Mouse (Mus musculus): ENCODE measurements at regions not wholly inside any gene's neighbourhood (a gene's known extent, or its start where the extent isn't known, plus 50 kb on each side); places are given as distances from the start of the nearest gene placed in this dataset.
A peak's percentile ranks its signal among the peaks of the same experiment; 100 is the strongest.

GRCm38 (mm10) chr14:102629601-102630000 is 352.8 kb downstream of the Kctd12 start:
- no peak for DNase-seq (ENCODE audit: low spot score in 2 of 2)

- DNase-seq (ENCODE audit: low spot score in 2 of 2): no peak
These were observed 360.9 kb downstream of the Kctd12 start for GRCm38 (mm10) chr14:102621546-102621945.

GRCm38 (mm10) chr14:102619056-102619455 is 363.4 kb downstream of the Kctd12 start:
- DNase-seq (ENCODE audit: low spot score in 2 of 2): no peak

GRCm38 (mm10) chr14:102615588-102616309 is 366.7 kb downstream of the Kctd12 start:
- DNase-seq (ENCODE audit: low spot score in 2 of 2): no peak

- no peak for DNase-seq (ENCODE audit: low spot score in 2 of 2)
These were observed 376.4 kb downstream of the Kctd12 start for GRCm38 (mm10) chr14:102606055-102606454.

- DNase-seq (ENCODE audit: low spot score in 2 of 2): no peak
These were observed 387.6 kb downstream of the Kctd12 start for GRCm38 (mm10) chr14:102594850-102595249.

- DNase-seq (ENCODE audit: low spot score in 2 of 2): no peak
These were observed 428.7 kb downstream of the Kctd12 start for GRCm38 (mm10) chr14:102553781-102554180.

GRCm38 (mm10) chr14:102552598-102552997 is 429.8 kb downstream of the Kctd12 start:
- DNase-seq (ENCODE audit: low spot score in 2 of 2): no peak

- DNase-seq (ENCODE audit: low spot score in 2 of 2): no peak
These were observed 457.4 kb downstream of the Kctd12 start for GRCm38 (mm10) chr14:102524894-102525577.

- no peak for DNase-seq (ENCODE audit: low spot score in 2 of 2)
These were observed 465.7 kb downstream of the Kctd12 start for GRCm38 (mm10) chr14:102516765-102517164.

- DNase-seq (ENCODE audit: low spot score in 2 of 2): no peak
These were observed 467.9 kb downstream of the Kctd12 start for GRCm38 (mm10) chr14:102514527-102514926.

GRCm38 (mm10) chr14:102512651-102513050 is 469.8 kb downstream of the Kctd12 start:
- no peak for DNase-seq (ENCODE audit: low spot score in 2 of 2)

GRCm38 (mm10) chr14:102511691-102512383 is 470.6 kb downstream of the Kctd12 start:
- no peak for DNase-seq (ENCODE audit: low spot score in 2 of 2)

GRCm38 (mm10) chr14:102510387-102510786 is 472.1 kb downstream of the Kctd12 start:
- DNase-seq (ENCODE audit: low spot score in 2 of 2): peak; percentile 33 to 73

GRCm38 (mm10) chr14:102505696-102506321 is 476.6 kb downstream of the Kctd12 start:
- DNase-seq (ENCODE audit: low spot score in 2 of 2): no peak

GRCm38 (mm10) chr14:102497179-102497578 is 485.3 kb downstream of the Kctd12 start:
- no peak for DNase-seq (ENCODE audit: low spot score in 2 of 2)

- no peak for DNase-seq (ENCODE audit: low spot score in 2 of 2)
These were observed 490.1 kb downstream of the Kctd12 start for GRCm38 (mm10) chr14:102492376-102492775.

GRCm38 (mm10) chr14:102491205-102491604 is 491.2 kb downstream of the Kctd12 start:
- no peak for DNase-seq (ENCODE audit: low spot score in 2 of 2)

GRCm38 (mm10) chr14:102477162-102477561 is 505.3 kb downstream of the Kctd12 start:
- no peak for DNase-seq (ENCODE audit: low spot score in 2 of 2)

- DNase-seq (ENCODE audit: low spot score in 2 of 2): no peak
These were observed 513.1 kb downstream of the Kctd12 start for GRCm38 (mm10) chr14:102469326-102469725.

- DNase-seq (ENCODE audit: low spot score in 2 of 2): no peak
These were observed 521.4 kb downstream of the Kctd12 start for GRCm38 (mm10) chr14:102461001-102461400.

- DNase-seq (ENCODE audit: low spot score in 2 of 2): no peak
These were observed 542.7 kb downstream of the Kctd12 start for GRCm38 (mm10) chr14:102439738-102440137.

Measured in spleen, postnatal 4 days (tissue).